Comparison of ENCODE assay signal across 1 mouse cellular context in the genomic region with DNA sequence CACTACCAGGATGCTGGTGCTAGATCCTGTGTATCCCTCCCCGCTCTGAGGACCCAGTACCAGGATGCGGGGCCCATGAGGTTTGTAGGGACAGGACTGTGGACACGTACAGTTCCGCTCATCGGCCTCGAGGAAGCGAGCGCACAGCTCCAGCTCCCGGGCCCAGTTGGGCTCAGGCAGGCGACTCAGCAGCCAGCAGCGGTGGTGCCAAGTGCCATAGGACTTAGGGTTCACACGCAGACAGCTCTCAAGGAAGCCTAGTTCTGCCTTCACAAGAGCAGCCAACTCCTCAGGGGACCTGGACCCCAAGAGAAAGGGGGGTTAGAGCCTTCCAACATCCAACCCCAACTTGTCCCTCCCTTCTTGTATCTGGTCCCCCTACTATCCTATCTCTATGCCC.
TF ChIP-seq lines count a peak whose summit lies in the region.

No protein-coding gene starts in this region.

TF ChIP-seq in ES-E14, 5 proteins besides CTCF, POLR2A, EP300 and RAD21:
- TF ChIP-seq CHD2 (IDR thresholded peaks at IDR 0.05; ENCODE audit: low read depth, low read length) = no peak
- no peak for TF ChIP-seq ZC3H11A (IDR thresholded peaks at IDR 0.05; ENCODE audit: borderline replicate concordance, low read depth, low read length)
- no peak for TF ChIP-seq ZNF384 (IDR thresholded peaks at IDR 0.05; ENCODE audit: low read depth, low read length)
- TF ChIP-seq MAFK (IDR thresholded peaks at IDR 0.05; ENCODE audit: insufficient read depth, low read depth, low read length) = no peak
- TF ChIP-seq HCFC1 (IDR thresholded peaks at IDR 0.05; ENCODE audit: borderline replicate concordance, insufficient read depth, low read length) = no peak
TF ChIP-seq in ES-E14: peak in this region for 0.
